Mouse (Mus musculus): Measurements from ENCODE around the gene Sfxn4. TPM values are rescaled to one million over a fixed set of nuclear protein-coding genes. Genes with fewer than 3 reads are reported as not detected.

Gene Sfxn4
- 4.9 TPM for polyA plus RNA-seq (2014; fragmentation: Illumina TruSeq; extraction: RNeasy Lipid Tissue Mini Kit (QIAGEN cat#74804); ENCODE audit: insufficient read depth, low read depth, low replicate concordance)

DNA sequence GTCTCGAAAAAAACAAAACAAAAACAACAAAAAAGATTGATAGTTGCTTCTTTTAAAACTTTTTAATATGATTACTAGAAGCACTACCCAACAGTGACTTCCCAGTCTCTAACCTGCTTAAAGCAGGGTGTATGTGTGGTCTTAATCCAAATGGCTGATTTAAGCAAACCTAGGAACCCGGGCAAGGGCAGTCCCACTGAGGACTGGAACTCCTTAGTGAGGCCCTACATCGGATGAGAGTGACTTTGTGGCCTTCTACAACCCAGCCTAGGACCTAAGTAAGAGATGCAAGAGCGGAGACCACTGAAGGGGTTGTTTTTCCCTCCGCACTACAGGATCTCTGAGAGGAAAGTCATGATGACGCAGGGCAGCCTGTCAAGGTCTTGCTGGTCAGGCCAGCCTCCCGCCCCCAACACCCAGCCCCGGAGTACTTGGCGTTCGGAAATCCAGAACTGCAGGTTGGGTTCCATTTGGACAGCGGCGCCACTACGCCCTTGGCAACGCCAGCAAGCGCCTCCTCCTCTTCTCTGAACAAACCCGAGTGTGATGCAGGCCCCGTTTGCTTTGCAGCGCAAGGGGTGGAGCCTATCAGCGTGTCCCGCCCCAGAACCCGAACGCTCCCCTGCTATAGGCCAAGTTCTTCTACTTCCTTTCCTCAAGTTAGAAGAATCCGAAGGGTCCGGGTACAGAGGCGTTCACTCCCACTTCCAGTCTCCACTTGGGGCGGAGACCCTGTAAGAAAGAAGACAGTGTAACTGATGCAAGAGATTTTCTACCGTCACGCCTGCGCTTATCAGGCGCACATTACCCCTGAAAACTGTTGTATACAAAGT is at the start of gene Sfxn4:
TSS of gene Sfxn4 (minus strand) at position 612 of the 833 bp plus-strand sequence.

GRCm38 (mm10) chr19:60889714-60890315 is 28.5 kb upstream of the Sfxn4 start, which contains the start of gene Grk5:
Grk5 (plus strand) TSS chr19:60889749.

GRCm38 (mm10) chr19:60874064-60874694 is 12.9 kb upstream of the Sfxn4 start, which contains the start of gene Prdx3:
Prdx3 (minus strand) TSS chr19:60874556.

DNA sequence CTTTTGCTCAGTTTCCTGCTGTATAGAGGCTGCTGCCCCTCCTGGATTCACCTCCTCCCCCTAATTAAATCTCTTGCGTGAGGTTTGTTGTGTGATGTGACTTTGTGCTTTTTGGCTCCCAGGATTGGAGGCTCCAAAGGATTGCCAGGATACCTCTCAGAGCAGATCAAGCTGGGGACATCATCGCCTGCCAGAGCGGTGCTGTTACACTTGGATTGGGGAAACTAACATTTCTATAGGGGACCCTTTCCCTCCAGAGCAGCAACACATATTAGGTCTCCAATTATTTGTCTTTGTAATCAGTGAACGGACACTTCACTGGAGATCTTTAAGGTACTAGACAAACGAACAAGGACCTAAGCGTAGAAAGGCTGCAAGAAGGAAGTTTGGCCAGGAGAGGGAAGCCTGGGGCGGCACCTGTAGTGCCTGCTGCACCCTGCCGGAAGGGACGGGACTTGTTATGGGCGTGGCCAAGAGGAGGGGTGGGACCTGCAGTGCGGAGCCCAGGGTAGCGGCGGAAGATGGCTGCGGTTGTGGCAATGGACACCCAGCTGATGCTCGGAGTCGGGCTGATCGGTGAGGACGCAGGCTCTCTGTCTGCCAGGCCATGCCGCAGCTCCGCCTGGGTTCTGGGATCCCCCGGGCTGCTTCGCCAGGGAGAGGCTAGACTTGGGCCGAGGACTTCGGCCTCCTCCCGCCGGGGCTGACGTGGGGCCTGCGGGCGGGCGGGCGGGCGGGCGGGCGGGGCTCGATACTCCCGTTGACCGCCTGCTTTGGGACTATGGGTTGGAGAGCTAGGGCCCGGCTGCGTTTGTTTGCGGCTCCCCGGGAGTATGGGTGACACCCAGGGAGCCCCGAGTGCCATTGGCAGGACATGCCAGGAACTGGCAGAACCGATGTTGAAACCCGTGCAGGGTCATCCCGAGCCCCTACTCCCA is 49.9 kb downstream of the Sfxn4 start, which contains the start of gene Fam45a:
TSS of gene Fam45a (plus strand) at position 488 of the 938 bp plus-strand sequence.

DNA sequence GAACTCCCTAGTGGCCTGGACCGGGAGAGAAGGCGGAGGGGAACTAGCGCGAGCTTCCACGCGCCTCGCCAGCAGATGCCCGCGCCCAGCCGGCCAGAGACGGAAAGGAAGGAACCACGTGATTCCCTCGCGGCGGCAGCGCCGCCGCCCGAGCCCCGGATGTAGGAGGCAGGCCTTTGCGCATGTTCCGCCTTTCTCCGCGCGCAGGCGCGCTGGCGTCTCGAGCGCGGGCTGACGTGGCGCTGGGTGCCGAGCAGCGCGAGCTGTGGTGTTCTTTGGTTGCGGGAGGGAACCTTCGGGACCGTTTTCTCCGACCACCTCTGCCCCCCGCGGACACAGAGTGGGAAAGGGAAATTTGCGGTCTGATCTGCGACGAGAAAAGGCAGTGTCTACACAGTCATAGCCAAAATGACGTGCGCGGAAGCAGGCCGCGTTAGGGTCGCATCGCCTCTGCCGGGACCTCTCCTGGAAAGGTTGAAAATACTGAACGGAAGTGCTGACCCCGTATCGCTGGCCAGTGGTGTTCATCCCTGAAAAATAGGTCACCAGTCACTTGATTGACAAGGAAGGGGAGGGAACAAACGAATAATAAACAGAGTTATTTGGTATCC is 70.6 kb downstream of the Sfxn4 start, which contains the start of gene Eif3a:
TSS of gene Eif3a (minus strand) at position 108 of the 611 bp plus-strand sequence.

Other genes starting within 250 kb of the Sfxn4 start
- gene Nanos1, start 105.5 kb downstream of the Sfxn4 start, polyA plus RNA-seq (2014; fragmentation: Illumina TruSeq; extraction: RNeasy Lipid Tissue Mini Kit (QIAGEN cat#74804); ENCODE audit: insufficient read depth, low read depth, low replicate concordance): 0.71 TPM
- gene Eif3a, start 70.8 kb downstream of the Sfxn4 start, polyA plus RNA-seq (2014; fragmentation: Illumina TruSeq; extraction: RNeasy Lipid Tissue Mini Kit (QIAGEN cat#74804); ENCODE audit: insufficient read depth, low read depth, low replicate concordance): 50.9 TPM
- 16.2 TPM for gene Fam45a, start 49.9 kb downstream of the Sfxn4 start, polyA plus RNA-seq (2014; fragmentation: Illumina TruSeq; extraction: RNeasy Lipid Tissue Mini Kit (QIAGEN cat#74804); ENCODE audit: insufficient read depth, low read depth, low replicate concordance)
- 62.5 TPM for gene Prdx3, start 13.1 kb upstream of the Sfxn4 start, polyA plus RNA-seq (2014; fragmentation: Illumina TruSeq; extraction: RNeasy Lipid Tissue Mini Kit (QIAGEN cat#74804); ENCODE audit: insufficient read depth, low read depth, low replicate concordance)
- 19.3 TPM for gene Grk5, start 28.3 kb upstream of the Sfxn4 start, polyA plus RNA-seq (2014; fragmentation: Illumina TruSeq; extraction: RNeasy Lipid Tissue Mini Kit (QIAGEN cat#74804); ENCODE audit: insufficient read depth, low read depth, low replicate concordance)